Mouse (Mus musculus) telencephalon, adult 2 months (tissue): ENCODE data around the gene 4921507P07Rik.
A peak's percentile ranks its signal among the peaks of the same experiment; 100 is the strongest.
"Not testable (repeated sequence)": the region's sequence is repeated elsewhere in the genome, so short reads cannot be mapped to it uniquely, and the experiment has no call there.

Experiments
- DNase-seq: peaks from one replicate; pipeline ENCODE4 v3.0.0-alpha.2; 2011; ENCODE audit warnings: low read depth, low spot score

The 4921507P07Rik gene

DNA sequence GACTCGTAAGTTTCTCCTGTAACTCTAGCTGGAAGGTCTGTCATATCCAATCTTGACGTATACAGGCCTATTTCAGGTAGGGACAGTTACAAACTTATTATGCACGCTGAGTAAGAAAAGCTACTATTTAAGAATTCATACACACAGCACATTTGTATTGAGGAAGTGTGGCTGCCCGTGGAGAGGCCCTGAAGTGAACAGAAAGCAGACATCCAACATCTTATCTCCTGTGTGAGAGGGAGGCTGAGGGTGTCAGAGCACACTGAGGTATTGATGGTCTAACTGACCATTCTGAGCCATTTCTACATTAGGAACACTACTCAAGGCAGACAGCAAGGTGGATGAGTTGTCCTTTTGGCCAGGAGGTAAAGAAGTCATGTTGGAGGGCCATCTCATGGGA, 37.6 kb downstream of the 4921507P07Rik start:
- DNase-seq: no peak

DNA sequence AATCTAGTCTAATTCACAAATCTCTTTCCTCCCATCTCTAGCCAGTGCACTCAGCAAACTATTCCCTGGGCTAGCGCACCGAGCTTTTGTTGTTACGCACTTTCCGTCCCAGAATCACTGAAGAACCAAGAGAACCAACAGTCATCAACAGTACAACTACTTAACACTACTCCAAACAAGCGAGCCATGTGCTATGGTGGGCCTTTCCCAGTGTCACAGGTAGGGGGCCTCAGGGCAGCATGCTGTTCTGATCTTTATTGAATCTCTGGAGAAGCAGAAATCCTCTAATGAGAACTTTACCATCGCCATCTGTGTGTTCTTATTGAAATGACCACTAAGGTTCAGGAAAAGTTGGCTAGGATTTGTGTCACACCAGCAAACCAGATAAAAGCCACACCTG, 38.9 kb downstream of the 4921507P07Rik start:
- no peak for DNase-seq

DNA sequence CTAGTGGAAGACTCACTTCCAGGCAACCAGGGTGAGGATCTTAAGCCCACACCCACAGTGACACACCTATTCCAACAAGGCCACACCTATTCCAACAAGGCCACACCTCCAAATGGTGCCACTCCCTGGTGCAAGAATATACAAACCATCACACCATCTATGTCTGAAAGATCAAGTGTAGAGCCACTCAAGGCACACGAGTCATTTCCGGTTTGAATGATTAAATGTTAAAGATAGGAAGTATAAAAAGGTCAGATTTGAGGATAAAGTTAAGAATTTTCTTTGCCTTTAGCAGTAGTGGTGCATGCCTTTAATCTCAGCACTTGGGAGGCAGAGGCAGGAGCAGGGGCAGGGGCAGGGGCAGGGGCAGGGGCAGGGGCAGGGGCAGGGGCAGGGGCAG, 42.2 kb downstream of the 4921507P07Rik start:
- DNase-seq: not testable (repeated sequence)

DNA sequence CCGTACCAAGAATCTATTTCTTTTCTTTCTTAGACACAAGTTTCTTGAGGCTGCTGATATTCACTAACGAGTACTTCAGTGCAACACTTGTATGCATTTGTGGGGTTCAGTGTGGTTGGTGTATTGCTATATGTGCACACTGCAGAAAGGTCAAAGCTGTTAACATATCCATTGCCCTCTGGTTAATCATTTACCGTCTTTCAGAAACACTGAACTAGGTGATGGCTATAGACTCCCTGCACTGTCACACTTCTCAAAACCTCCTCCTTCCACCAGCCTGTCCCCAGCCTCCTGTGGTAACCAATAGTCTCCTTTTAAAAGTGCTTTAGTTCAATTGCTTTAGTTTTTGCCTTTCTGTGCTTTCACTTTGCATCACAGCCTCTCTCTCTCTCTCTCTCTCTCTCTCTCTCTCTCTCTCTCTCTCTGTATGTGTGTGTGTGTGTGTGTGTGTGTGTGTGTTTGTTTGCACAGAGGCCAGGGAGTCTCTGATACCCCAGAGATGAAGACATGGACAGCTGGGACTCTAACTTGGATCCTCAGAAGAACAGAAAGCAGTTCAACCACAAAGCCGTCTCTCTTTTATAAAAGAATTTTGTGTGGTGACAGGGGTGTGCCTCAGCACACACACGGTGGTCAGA, 43.4 kb downstream of the 4921507P07Rik start:
- no peak for DNase-seq

DNA sequence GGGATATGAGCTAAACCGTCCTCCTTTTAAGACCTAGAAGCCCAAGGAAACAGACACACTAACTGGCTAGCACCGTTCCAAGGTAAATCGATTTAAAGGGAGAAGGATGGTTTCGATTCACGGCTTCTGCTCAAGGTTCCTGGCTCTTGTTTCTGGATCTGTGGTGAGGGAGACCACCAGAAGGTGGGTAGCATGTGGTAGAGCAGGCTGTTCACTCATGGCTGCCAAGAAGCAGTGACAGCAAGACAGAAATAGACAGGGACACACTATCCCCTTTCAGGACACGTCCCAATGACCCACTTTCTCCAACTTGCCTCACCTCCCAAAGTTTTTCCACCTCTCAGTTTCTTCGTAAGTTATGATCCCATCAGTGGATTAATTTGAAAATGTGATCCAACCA, 46.6 kb downstream of the 4921507P07Rik start:
- no peak for DNase-seq

DNA sequence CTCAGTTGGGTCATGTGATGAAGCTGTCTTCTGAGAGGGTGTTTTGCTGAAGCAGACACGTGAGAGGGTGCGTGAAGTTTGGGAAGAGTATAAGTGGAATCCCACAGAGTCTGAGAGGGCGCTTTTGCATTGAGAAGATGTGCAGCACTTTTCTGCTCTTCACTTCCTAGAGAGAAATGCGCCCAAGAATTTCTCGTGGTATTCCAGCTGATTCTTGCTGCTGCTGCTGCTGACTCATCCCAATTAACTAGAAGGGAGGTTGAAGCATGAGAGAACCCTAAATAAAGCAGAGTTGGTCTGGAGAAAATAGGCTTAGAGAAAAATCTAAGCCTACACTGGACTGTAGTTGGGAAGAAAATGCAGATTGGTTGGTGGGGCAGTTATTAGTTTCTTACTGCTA, 47.4 kb downstream of the 4921507P07Rik start:
- DNase-seq: peak; percentile 74

DNA sequence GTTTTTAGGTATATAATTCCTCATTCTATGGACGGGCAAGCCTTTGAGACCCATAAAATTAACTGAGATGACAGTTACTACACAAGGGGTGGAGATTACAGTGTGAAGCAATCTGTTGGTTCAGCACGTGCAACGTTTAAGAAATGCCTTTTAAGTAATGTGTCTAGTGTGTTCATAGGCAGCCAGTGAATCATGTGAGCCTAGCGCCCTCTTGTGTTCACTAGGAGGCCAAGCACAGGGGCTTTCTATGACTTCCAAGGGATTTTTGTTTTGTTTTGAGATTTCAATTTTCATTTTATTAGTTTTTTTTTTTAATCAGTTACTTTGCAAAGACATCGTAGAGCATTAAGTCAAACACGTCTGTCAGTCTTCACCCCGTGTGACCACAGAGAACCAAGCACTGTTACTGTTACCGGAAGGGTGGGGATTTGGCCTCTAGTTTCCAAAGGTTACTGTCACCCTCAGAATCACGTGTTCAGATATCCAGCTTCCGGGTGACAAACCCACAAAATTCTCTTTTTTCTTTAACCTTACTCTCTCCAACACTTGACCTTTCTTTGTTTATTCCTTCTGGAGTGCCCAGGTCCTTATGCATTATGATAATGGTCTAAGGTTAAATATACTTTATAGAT, 50.9 kb downstream of the 4921507P07Rik start:
- no peak for DNase-seq

DNA sequence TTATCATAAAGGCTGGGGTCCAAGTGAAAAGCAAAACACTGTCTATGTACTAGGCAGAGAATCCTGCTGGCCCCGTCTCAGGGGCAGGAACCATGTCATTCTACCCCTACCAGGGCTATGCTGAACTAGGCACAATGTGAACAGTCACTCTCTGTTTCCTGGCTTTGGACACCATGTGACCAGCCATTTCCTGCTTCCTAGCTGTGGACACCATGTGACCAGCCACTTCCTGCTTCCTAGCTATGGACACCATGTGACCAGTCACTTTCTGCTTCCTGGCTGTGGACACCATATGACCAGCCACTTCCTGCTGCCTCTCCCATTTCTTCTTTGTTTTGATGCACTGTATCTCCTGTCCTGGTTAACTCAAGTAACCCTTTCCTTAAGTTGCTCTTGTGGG, 53.9 kb downstream of the 4921507P07Rik start:
- DNase-seq: no peak

DNA sequence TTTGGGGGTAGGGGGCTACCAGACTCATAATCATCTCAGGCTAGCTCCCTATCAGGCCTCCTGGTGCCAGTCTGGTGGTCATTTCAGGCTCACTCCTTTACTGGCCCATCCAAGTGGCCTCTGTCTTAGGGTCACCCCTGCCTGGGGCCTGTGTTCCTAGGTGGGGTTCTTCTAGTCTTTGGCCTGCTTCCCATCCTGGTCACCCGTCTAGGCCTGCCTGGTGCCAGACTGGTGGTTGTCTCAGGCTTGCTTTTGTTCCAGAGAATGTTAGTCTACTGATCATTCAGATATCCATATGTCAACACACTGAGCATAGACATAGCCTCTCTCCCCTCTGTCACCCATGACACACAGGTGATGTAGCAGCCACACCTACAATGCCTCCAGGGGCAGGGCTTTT, 56.8 kb downstream of the 4921507P07Rik start:
- no peak for DNase-seq

DNA sequence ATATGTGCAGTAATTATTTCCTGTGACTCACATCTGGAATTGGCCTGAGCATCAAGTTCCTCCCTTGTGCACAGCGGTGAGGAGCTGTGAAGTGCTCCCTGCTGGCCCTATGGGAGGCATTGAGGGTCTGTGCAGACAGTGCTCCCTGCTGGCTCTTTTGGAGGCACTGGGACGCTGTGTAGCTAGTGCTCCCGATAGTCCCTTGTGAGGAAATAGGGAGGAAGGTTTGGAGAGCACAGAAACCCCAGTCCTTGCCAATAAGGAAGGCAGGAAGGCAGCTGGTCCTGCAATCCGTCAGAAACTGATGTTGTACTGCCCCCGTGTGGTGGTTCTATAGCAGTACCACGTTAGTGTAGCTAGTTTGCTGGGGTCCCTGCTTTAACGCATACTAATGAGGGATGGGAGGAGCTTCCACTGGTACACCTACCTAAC, 60.0 kb downstream of the 4921507P07Rik start:
- DNase-seq: peak; percentile 67

DNA sequence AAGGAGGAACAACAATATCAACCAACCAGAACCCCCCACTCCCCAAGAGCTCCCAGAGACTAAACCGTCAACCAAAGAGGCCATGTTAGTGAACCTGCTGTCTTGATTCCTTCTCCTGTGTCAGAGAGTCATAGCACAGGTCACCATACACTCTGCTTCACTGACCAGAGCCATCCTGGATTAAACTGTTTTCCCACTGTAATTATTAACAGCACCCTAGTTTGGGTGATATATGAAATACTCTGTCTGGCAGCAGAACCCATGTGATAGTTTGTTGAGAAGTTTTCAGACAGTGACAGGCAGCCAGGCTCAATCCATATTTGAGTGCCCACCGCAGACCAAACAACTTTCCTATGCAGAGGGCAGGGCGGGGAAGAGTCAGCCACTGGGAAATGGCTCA, 61.1 kb downstream of the 4921507P07Rik start:
- DNase-seq: no peak

DNA sequence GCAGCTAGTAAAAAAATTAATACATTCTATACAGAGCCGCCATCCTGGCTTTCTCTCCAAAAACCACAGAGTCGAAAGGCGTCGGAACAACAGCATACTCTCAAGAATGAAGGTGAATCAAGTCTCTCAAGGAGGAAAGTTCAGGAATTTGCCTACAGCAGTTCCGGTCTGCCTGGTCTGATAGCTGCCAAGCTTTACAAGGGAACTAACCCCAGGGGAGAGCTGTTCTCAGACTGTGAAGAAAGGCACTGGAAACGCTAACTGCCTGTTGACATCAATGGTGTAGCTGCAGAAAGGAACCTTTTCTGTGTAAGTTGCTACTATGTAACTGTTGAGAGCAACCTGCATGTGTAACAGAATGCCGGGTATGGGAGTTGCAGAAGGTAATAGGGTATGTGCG, 64.5 kb downstream of the 4921507P07Rik start:
- no peak for DNase-seq

DNA sequence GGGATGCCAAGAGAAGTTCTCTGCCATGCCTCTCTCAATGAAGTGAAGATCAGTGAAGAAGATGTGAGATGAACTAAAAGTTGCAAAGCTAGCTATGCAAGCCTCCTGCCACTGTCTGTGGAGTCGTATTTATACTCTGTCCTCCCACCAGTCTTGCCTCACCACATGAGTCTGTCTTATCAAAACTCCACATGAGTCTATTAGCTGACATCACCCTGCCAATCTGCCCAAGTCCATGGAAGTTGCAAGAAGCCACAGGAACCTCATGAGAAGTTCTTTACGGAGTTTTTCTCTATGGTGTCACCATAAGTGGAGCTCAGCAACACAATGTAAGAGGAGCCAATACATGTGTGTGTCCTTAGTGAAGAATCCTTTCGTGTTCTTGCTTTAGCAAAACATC, 65.4 kb downstream of the 4921507P07Rik start:
- DNase-seq: no peak

DNA sequence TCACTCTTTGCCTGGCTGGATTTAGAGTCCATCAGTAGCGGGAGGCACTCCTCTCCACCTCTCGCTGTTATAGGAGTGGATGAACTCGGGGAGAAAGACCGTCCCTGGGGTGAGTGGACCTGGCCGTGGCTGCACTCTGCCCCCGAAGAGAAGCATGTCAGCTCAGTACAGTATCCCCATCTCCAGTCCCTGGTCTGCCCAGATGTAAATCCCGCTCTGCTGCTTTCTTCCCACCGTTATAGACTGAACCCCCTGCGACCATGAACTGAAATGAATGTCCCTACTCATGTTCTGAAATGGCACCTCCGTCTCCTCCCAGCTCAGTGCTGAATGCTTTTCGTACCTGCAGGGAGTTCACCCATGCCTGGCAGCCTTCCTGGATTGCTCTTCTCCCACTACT, 67.2 kb downstream of the 4921507P07Rik start:
- no peak for DNase-seq

DNA sequence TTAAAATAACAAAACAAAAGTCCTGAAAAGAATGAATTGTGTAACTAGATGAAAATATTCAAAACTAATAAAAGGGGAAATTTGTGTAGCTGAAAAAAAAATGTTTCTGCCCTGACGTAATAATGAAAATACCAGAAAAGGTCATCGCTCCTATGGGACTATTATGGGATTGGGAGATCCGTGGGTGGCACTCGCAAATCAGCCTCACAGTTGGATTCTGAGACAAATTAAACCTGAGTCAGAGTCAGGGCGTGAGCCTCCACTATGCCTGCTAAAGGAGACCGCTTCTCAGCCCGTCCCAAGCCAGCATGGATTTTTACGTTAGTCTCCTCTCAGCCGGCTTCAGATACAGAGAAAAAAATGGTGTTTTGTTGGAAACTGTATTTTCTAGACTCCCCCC, 69.0 kb downstream of the 4921507P07Rik start:
- DNase-seq: no peak

DNA sequence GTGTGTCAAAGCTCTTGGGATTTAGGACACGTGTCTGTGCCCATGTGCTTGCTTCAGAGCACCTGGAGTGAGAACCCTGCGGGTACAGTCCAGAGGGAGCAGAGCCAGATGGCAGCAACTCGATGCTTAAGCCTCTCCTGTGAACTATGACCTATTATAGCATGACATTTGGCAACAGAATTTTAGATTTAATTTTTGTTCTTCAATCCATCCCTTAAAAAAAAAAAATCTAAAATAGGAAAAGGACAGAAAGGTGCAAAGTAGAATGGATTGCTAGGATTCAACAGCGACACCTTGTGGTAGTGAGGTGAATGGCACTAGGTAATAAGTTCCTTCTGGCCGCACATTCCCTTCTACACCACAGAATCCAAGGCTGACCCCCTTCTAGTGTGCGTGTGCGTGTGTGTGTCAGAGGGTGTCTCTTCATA, 69.8 kb downstream of the 4921507P07Rik start:
- peak; percentile 54 for DNase-seq

DNA sequence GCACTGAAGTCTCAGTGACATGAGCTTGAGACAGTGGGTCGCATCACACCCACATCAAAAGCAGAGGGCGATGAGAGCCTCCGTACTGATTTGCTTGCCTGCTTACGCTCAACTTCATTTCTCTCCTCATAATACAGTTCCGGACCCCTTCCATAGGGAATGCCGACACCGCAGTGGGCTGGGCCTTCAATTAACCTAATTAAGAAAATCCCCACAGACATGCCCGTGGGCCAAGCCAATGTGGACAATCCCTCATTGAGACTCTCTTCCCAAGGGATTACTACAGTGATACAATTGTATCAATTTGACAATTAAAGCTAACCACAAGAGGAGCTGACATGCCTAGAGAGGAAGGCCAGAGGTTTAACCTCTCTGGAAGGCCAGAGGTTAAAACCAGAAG, 70.6 kb downstream of the 4921507P07Rik start:
- no peak for DNase-seq

DNA sequence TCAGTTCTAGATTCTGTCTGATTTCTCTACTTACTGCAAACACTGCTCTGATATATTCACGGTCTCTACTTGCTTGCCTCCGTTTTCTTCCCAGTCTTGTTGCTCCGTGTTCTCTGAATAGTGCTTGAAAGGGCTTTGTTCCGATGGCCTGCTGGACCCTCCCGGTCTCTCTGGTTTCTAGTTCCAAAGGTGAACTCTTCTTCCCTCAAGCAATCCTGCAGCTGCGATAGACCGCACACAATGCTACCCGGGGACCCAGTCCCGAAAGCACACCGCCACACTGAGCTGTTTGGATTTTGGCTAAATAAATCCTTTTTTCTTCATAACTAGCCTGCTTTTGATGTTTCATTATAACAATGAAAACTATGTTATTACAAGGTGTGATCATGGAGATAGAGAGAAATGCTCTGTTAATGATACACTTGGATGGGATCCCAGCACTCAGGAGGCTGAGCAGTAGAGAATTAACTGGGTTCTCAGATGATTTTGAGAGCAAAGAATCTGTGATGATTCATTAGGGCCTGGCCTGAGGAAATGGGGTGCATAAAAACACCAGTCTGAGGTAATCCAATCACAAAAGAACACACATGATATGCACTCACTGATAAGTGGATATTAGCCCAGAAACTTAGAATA, 72.1 kb downstream of the 4921507P07Rik start:
- no peak for DNase-seq
